Comparison of ENCODE assay signal across 10 mouse cellular contexts in the genomic region with DNA sequence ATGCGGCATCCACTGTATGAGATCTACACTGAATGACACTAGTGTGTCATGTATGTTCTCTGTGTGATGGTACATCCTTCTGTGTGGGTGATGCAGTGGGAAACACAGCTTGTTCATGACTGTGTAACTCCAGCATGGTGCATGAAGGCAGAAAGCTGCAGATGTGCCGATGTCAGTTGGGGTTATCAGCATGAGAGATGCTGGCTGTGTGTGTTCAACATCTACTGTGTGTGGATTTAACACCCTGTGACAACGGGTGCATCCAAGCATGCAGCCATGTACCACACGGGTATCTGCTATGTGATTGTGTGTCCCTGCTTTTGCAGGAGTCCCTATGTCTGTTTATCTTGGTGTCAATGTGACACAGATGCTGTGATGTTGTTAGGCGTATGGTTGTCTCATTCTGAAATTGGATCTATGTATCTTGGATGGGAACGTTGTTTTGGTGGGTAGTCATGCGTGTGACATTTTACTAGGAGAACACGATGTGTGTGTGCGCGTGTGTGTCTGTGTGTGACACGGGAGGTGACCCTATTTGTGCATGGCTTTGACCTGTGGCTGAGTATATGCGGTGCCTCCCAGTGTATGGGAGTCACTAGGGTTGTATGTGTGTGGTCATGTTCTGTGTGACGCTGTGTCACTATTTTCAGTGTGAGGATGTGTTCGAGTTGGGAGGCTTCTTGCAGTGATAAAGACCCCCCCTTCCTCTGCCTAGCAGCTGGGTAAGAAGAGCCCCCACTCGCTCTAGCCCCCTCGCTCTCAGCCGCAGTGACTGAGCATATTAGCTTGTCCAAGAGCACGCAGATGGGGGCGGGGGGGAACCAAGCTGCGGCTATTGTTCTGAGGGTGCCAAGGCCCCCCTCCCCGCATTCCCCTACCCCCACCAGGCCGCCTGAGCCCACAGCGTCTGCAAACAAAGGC. TPM values are rescaled to one million over a fixed set of nuclear protein-coding genes. Genes with fewer than 3 reads are reported as not detected.
DNase-seq lines count a peak whose midpoint lies in the region; ATAC-seq and TF ChIP-seq lines count a peak whose summit lies in the region.
"Had no signal": no experiment of that assay in that cellular context is flagged by ENCODE, and none has a peak within 500 bp of the region (broad histone marks: within the 10 kb centered on the region; RNA-seq: fewer than 3 reads in every experiment).

No protein-coding gene starts in this region.

- H3K4me1 ChIP-seq in heart, embryonic 10.5 days, result peaks cover 21% of the 10 kb centered on the region
- peaks cover 0 to 4% of the 10 kb centered on the region in 2 experiments; a peak in 1 of 4 replicates for H3K4me1 ChIP-seq in ES-E14 (ENCODE audit: control insufficient read depth in 2 of 2, insufficient read depth in 2 of 2, low read length in 2 of 2, poor library complexity in 1 of 2)
- peaks cover 31% of the 10 kb centered on the region for H3K4me1 ChIP-seq in forebrain, embryonic 16.5 days (replicated peaks; ENCODE audit: control insufficient read depth, insufficient read depth, low read length)

- H3K4me3 ChIP-seq in heart, embryonic 10.5 days, result peak overlapping the region; percentile 60
- H3K4me3 ChIP-seq in ES-E14 (ENCODE audit: insufficient read depth in 1 of 2, low read depth in 1 of 2, low read length in 2 of 2, poor library complexity in 1 of 2, severe bottlenecking in 1 of 2), result peak overlapping the region; percentile 83 to 86
- H3K4me3 ChIP-seq in forebrain, embryonic 16.5 days (replicated peaks; ENCODE audit: low read length), result peak overlapping the region; percentile 83

- peaks cover 90% of the 10 kb centered on the region for H3K27me3 ChIP-seq in heart, embryonic 10.5 days (ENCODE audit: insufficient read depth, poor library complexity, severe bottlenecking)
- H3K27me3 ChIP-seq in forebrain, embryonic 16.5 days (replicated peaks; ENCODE audit: control insufficient read depth, insufficient read depth, low read length), result no peaks in the 10 kb centered on the region

- peak overlapping the region; percentile 85 for H3K4me2 ChIP-seq in forebrain, embryonic 16.5 days (ENCODE audit: low read length)

- peak overlapping the region; percentile 13; the same call in 1 of the 2 replicates for H3K27ac ChIP-seq in heart, embryonic 10.5 days
- H3K27ac ChIP-seq in ES-E14 (ENCODE audit: insufficient read depth, low read depth, low read length, poor library complexity, severe bottlenecking), result no peak overlapping the region
- peak overlapping the region; percentile 87 for H3K27ac ChIP-seq in forebrain, embryonic 16.5 days (ENCODE audit: low read length)
- H3K27ac ChIP-seq: macrophage had no signal

- H3K9me3 ChIP-seq in heart, embryonic 10.5 days, result no peaks in the 10 kb centered on the region
- no peaks in the 10 kb centered on the region for H3K9me3 ChIP-seq in ES-E14 (ENCODE audit: control insufficient read depth, insufficient read depth, low read depth, low read length)
- no peaks in the 10 kb centered on the region for H3K9me3 ChIP-seq in forebrain, embryonic 16.5 days (ENCODE audit: control insufficient read depth, low read length)

- in situ Hi-C loops in ES-E14 (cut with MboI; ENCODE audit: low sequenced_read_pairs in 2 of 2, unreplicated experiment in 2 of 2), result no loop called here

- WGBS in heart, embryonic 10.5 days, result 26% methylated on average over 23 of the region's 23 CpGs
- WGBS in forebrain, embryonic 16.5 days, result 11% methylated on average over 23 of the region's 23 CpGs

- no peaks in the 10 kb centered on the region for H3K36me3 ChIP-seq in heart, embryonic 10.5 days
- no peaks in the 10 kb centered on the region for H3K36me3 ChIP-seq in ES-E14 (ENCODE audit: control insufficient read depth, insufficient read depth, low read length, poor library complexity, severe bottlenecking)
- no peaks in the 10 kb centered on the region for H3K36me3 ChIP-seq in forebrain, embryonic 16.5 days (ENCODE audit: control insufficient read depth, insufficient read depth)

- peak; percentile 44 for ATAC-seq in forebrain, embryonic 16.5 days
- 0 out of 2 replicates have a peak, but pooled peaks have one; percentile 2 for ATAC-seq in megakaryocyte progenitor cell, adult 5-6 weeks (replicated peaks; ENCODE audit: poor library complexity)

- DNase-seq in heart, embryonic 10.5 days (ENCODE audit: low spot score), result no peak
- DNase-seq in heart, postnatal 4 days, result no peak
- DNase-seq in ES-E14 (ENCODE audit: low read depth, low spot score), result no peak
- DNase-seq in urinary bladder, postnatal 25 days (ENCODE audit: low spot score), result no peak
- no peak for DNase-seq in kidney, postnatal 14 days
- no peak for DNase-seq in layer of hippocampus, adult 11-12 months (ENCODE audit: low spot score)

- H3K9ac ChIP-seq in ES-E14 (ENCODE audit: insufficient read depth, low read depth, low read length, poor library complexity, severe bottlenecking), result peak overlapping the region; percentile 71; the same call in 1 of the 2 replicates
- peak overlapping the region; percentile 93 for H3K9ac ChIP-seq in forebrain, embryonic 16.5 days (replicated peaks; ENCODE audit: low read depth, low read length)

TF ChIP-seq in ES-E14, 5 proteins besides CTCF, POLR2A, EP300 and RAD21:
- TF ChIP-seq CHD2 (IDR thresholded peaks at IDR 0.05; ENCODE audit: low read depth, low read length), result no peak
- no peak for TF ChIP-seq ZNF384 (IDR thresholded peaks at IDR 0.05; ENCODE audit: low read depth, low read length)
- no peak for TF ChIP-seq ZC3H11A (IDR thresholded peaks at IDR 0.05; ENCODE audit: borderline replicate concordance, low read depth, low read length)
- TF ChIP-seq HCFC1 (IDR thresholded peaks at IDR 0.05; ENCODE audit: borderline replicate concordance, insufficient read depth, low read length), result no peak
- no peak for TF ChIP-seq MAFK (IDR thresholded peaks at IDR 0.05; ENCODE audit: insufficient read depth, low read depth, low read length)

RNA-seq across cellular contexts. Expression of gene Mast1, which starts 0.9 kb away (rescaled TPM):
- 0.09 and 0.16 TPM in 2 replicates for polyA plus RNA-seq in heart, embryonic 10.5 days (2016; fragmentation: Nextera tagmentation; extraction: Ambion mirVana)
- under 1 TPM; 0.09 to 0.24 TPM for total RNA-seq in heart, postnatal 4 days (2021)
- 1.4 and 2.5 TPM in 2 replicates for total RNA-seq in ES-E14 (2012; rRNA removed)
- polyA plus RNA-seq in forebrain, embryonic 16.5 days (2015; fragmentation: Nextera tagmentation; extraction: Ambion mirVana), result 52.4 and 65.8 TPM in 2 replicates
- total RNA-seq in megakaryocyte progenitor cell, adult 5-6 weeks (2015), result not detected in 2 replicates
- 0.03 TPM in 1 of 2 replicates, not detected in the other for total RNA-seq in megakaryocyte progenitor cell, adult 5-6 weeks (2017)
- total RNA-seq: common myeloid progenitor, adult 5-6 weeks had no signal

RNA-seq across cellular contexts. Expression of gene Rtbdn, which starts 10.5 kb away (rescaled TPM):
- 0.21 and 0.34 TPM in 2 replicates for polyA plus RNA-seq in heart, embryonic 10.5 days (2016; fragmentation: Nextera tagmentation; extraction: Ambion mirVana)
- total RNA-seq in heart, postnatal 4 days (2021), result not detected
- total RNA-seq in ES-E14 (2012; rRNA removed), result 0.13 TPM in 1 of 2 replicates, not detected in the other
- 2.2 and 2.4 TPM in 2 replicates for polyA plus RNA-seq in forebrain, embryonic 16.5 days (2015; fragmentation: Nextera tagmentation; extraction: Ambion mirVana)
- not detected in 2 replicates for total RNA-seq in megakaryocyte progenitor cell, adult 5-6 weeks (2015)
- total RNA-seq in megakaryocyte progenitor cell, adult 5-6 weeks (2017), result not detected in 2 replicates
- total RNA-seq: common myeloid progenitor, adult 5-6 weeks had no signal
- polyA plus RNA-seq: macrophage had no signal

RNA-seq across cellular contexts. Expression of gene Dnase2a, which starts 27.9 kb away (rescaled TPM):
- polyA plus RNA-seq in heart, embryonic 10.5 days (2016; fragmentation: Nextera tagmentation; extraction: Ambion mirVana), result 3.2 and 3.8 TPM in 2 replicates
- total RNA-seq in heart, postnatal 4 days (2021), result 1 to 10 TPM; 6.0 to 7.1 TPM
- 23.7 and 29.5 TPM in 2 replicates for total RNA-seq in ES-E14 (2012; rRNA removed)
- polyA plus RNA-seq in forebrain, embryonic 16.5 days (2015; fragmentation: Nextera tagmentation; extraction: Ambion mirVana), result 5.4 and 5.5 TPM in 2 replicates
- 16.8 and 23.7 TPM in 2 replicates for total RNA-seq in megakaryocyte progenitor cell, adult 5-6 weeks (2015)
- total RNA-seq in megakaryocyte progenitor cell, adult 5-6 weeks (2017), result 52.7 and 73.5 TPM in 2 replicates

RNA-seq across cellular contexts. Expression of gene Gm49661, which starts 32.9 kb away (rescaled TPM):
- polyA plus RNA-seq in heart, embryonic 10.5 days (2016; fragmentation: Nextera tagmentation; extraction: Ambion mirVana), result not detected in 2 replicates
- total RNA-seq in heart, postnatal 4 days (2021), result 1 to 10 TPM in 1 of 2 experiments, not detected in 1; 1.5 TPM
- not detected in 2 replicates for total RNA-seq in ES-E14 (2012; rRNA removed)
- not detected in 2 replicates for polyA plus RNA-seq in forebrain, embryonic 16.5 days (2015; fragmentation: Nextera tagmentation; extraction: Ambion mirVana)
- not detected in 2 replicates for total RNA-seq in megakaryocyte progenitor cell, adult 5-6 weeks (2015)
- total RNA-seq in megakaryocyte progenitor cell, adult 5-6 weeks (2017), result not detected in 2 replicates
- total RNA-seq: common myeloid progenitor, adult 5-6 weeks had no signal
- polyA plus RNA-seq: macrophage had no signal

RNA-seq across cellular contexts. Expression of gene Prdx2, which starts 33.1 kb away (rescaled TPM):
- 810 and 835 TPM in 2 replicates for polyA plus RNA-seq in heart, embryonic 10.5 days (2016; fragmentation: Nextera tagmentation; extraction: Ambion mirVana)
- total RNA-seq in heart, postnatal 4 days (2021), result 100 to 1,000 TPM; 678 to 716 TPM
- total RNA-seq in ES-E14 (2012; rRNA removed), result 259 and 328 TPM in 2 replicates
- polyA plus RNA-seq in forebrain, embryonic 16.5 days (2015; fragmentation: Nextera tagmentation; extraction: Ambion mirVana), result 1,287 and 1,394 TPM in 2 replicates
- total RNA-seq in megakaryocyte progenitor cell, adult 5-6 weeks (2015), result 266 and 310 TPM in 2 replicates
- 340 and 388 TPM in 2 replicates for total RNA-seq in megakaryocyte progenitor cell, adult 5-6 weeks (2017)
